Comparison of ENCODE assay signal across 18 mouse cellular contexts in the genomic region with DNA sequence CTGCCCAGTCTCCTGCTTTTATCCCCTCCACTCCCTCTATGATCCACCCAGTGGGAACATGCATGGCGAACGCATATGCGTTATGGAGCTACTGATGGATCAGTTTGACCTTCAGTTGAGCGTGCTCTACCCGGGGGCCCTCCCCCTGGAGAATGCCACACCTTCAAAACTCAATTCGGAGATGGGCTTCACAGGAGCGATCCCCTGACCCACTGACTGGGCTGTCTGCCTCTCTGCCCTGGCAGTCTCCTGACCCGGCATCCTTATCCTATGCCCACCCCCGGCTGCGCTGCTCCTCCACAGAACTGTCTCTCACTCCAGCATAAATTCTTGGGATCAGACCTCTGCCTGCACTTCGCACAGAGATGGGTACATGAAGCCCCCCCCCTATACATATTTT.
DNase-seq lines count a peak whose midpoint lies in the region; ATAC-seq and TF ChIP-seq lines count a peak whose summit lies in the region.
"Had no signal": no experiment of that assay in that cellular context is flagged by ENCODE, and none has a peak within 500 bp of the region (broad histone marks: within the 10 kb centered on the region; RNA-seq: fewer than 3 reads in every experiment).

No protein-coding gene starts in this region.

- no peak for DNase-seq in heart, embryonic 10.5 days (ENCODE audit: low spot score)
- DNase-seq in heart, adult 18-20 months = no peak
- DNase-seq in kidney, postnatal 4 days = no peak
- DNase-seq in embryonic facial prominence, embryonic 10.5 days (ENCODE audit: low spot score) = no peak
- DNase-seq in ovary, adult 18-20 months (ENCODE audit: low spot score) = no peak
- DNase-seq in gastrocnemius, postnatal 4 days (ENCODE audit: low spot score in 2 of 2) = no peak
- DNase-seq: forebrain, postnatal 0 days; heart, postnatal 36 days had no signal

- H3K4me1 ChIP-seq in heart, embryonic 10.5 days = peaks cover 47% of the 10 kb centered on the region
- H3K4me1 ChIP-seq in kidney, embryonic 16.5 days (ENCODE audit: insufficient read depth, low read length) = peaks cover 27% of the 10 kb centered on the region
- peaks cover 71% of the 10 kb centered on the region for H3K4me1 ChIP-seq in E14TG2a.4 (replicated peaks; ENCODE audit: low read depth, low read length)
- peaks cover 33% of the 10 kb centered on the region for H3K4me1 ChIP-seq in embryonic facial prominence, embryonic 10.5 days

- ATAC-seq in kidney, embryonic 16.5 days (ENCODE audit: low FRiP score, low TSS enrichment) = 0 out of 2 replicates have a peak, but pooled peaks have one; percentile 25
- ATAC-seq: CD4-positive, CD25-positive, alpha-beta regulatory T cell, adult 4 months; forebrain, embryonic 14.5 days; forebrain, postnatal 0 days had no signal

- H3K4me2 ChIP-seq in kidney, embryonic 16.5 days (replicated peaks; ENCODE audit: low read depth, low read length) = no peak overlapping the region
- H3K4me2 ChIP-seq: embryonic facial prominence, embryonic 12.5 days; embryonic facial prominence, embryonic 15.5 days; heart, embryonic 11.5 days; hindbrain, embryonic 12.5 days; hindbrain, embryonic 15.5 days had no signal

- peak overlapping the region; percentile 44; the same call in 1 of the 2 replicates for H3K27ac ChIP-seq in heart, embryonic 10.5 days
- no peak overlapping the region for H3K27ac ChIP-seq in kidney, embryonic 16.5 days (ENCODE audit: low read length)
- H3K27ac ChIP-seq in embryonic facial prominence, embryonic 10.5 days (replicated peaks) = peak overlapping the region; percentile 27; the same call in 1 of the 2 replicates
- H3K27ac ChIP-seq: embryonic facial prominence, embryonic 12.5 days; embryonic facial prominence, embryonic 15.5 days; heart, adult 2 months; hindbrain, embryonic 12.5 days; hindbrain, embryonic 15.5 days had no signal

- H3K4me3 ChIP-seq in heart, embryonic 10.5 days = no peak overlapping the region
- H3K4me3 ChIP-seq in kidney, embryonic 16.5 days (ENCODE audit: low read length) = no peak overlapping the region
- H3K4me3 ChIP-seq in E14TG2a.4 (replicated peaks; ENCODE audit: low read length) = 0 out of 2 replicates have a peak overlapping the region, but pooled peaks have one; percentile 4
- H3K4me3 ChIP-seq in embryonic facial prominence, embryonic 10.5 days = no peak overlapping the region
- H3K4me3 ChIP-seq: embryonic facial prominence, embryonic 12.5 days; embryonic facial prominence, embryonic 15.5 days; heart, adult 2 months; hindbrain, embryonic 12.5 days; hindbrain, embryonic 15.5 days had no signal

- H3K9ac ChIP-seq in kidney, embryonic 16.5 days (replicated peaks; ENCODE audit: low read length) = no peak overlapping the region
- H3K9ac ChIP-seq: embryonic facial prominence, embryonic 12.5 days; embryonic facial prominence, embryonic 15.5 days; forebrain, postnatal 0 days; hindbrain, embryonic 12.5 days; hindbrain, embryonic 15.5 days had no signal

- no peaks in the 10 kb centered on the region for H3K9me3 ChIP-seq in heart, embryonic 10.5 days
- H3K9me3 ChIP-seq in kidney, embryonic 16.5 days (ENCODE audit: low read length) = no peaks in the 10 kb centered on the region
- H3K9me3 ChIP-seq in E14TG2a.4 (ENCODE audit: low read length) = no peaks in the 10 kb centered on the region
- H3K9me3 ChIP-seq in embryonic facial prominence, embryonic 10.5 days = no peaks in the 10 kb centered on the region
- H3K9me3 ChIP-seq: embryonic facial prominence, embryonic 12.5 days; embryonic facial prominence, embryonic 15.5 days; hindbrain, embryonic 12.5 days; hindbrain, embryonic 15.5 days had no signal

- 0 out of 2 replicates have a peak, but pooled peaks cover 3% of the 10 kb centered on the region for H3K36me3 ChIP-seq in heart, embryonic 10.5 days
- no peaks in the 10 kb centered on the region for H3K36me3 ChIP-seq in kidney, embryonic 16.5 days (ENCODE audit: insufficient read depth, low read length)
- peaks cover 17% of the 10 kb centered on the region; the same call in 1 of the 2 replicates for H3K36me3 ChIP-seq in E14TG2a.4 (ENCODE audit: insufficient read depth, low read length)
- peaks cover 4% of the 10 kb centered on the region; the same call in 1 of the 2 replicates for H3K36me3 ChIP-seq in embryonic facial prominence, embryonic 10.5 days (replicated peaks)
- H3K36me3 ChIP-seq: embryonic facial prominence, embryonic 12.5 days; embryonic facial prominence, embryonic 15.5 days; hindbrain, embryonic 15.5 days had no signal

- no peak for TF ChIP-seq CTCF in E14TG2a.4 (conservative IDR thresholded peaks at IDR 0.05; ENCODE audit: low read length)

- 89% methylated on average over 11 of the region's 11 CpGs for WGBS in heart, embryonic 10.5 days
- WGBS in kidney, embryonic 16.5 days = 83% methylated on average over 11 of the region's 11 CpGs
- 97% methylated on average over 11 of the region's 11 CpGs for WGBS in embryonic facial prominence, embryonic 10.5 days

- H3K27me3 ChIP-seq in heart, embryonic 10.5 days (ENCODE audit: insufficient read depth, poor library complexity, severe bottlenecking) = no peaks in the 10 kb centered on the region
- no peaks in the 10 kb centered on the region for H3K27me3 ChIP-seq in kidney, embryonic 16.5 days (ENCODE audit: insufficient read depth, low read length)
- H3K27me3 ChIP-seq in E14TG2a.4 (ENCODE audit: insufficient read depth, low read length) = no peaks in the 10 kb centered on the region
- H3K27me3 ChIP-seq in embryonic facial prominence, embryonic 10.5 days (replicated peaks; ENCODE audit: low read depth, poor library complexity, severe bottlenecking) = no peaks in the 10 kb centered on the region
- H3K27me3 ChIP-seq: embryonic facial prominence, embryonic 12.5 days; embryonic facial prominence, embryonic 15.5 days; hindbrain, embryonic 12.5 days; hindbrain, embryonic 15.5 days had no signal
